Mouse (Mus musculus): ENCODE data around the gene Pou4f2. TPM values are rescaled to one million over a fixed set of nuclear protein-coding genes. Genes with fewer than 3 reads are reported as not detected.

Gene Pou4f2
- polyA plus RNA-seq, 2 experiments, result not detected

DNA sequence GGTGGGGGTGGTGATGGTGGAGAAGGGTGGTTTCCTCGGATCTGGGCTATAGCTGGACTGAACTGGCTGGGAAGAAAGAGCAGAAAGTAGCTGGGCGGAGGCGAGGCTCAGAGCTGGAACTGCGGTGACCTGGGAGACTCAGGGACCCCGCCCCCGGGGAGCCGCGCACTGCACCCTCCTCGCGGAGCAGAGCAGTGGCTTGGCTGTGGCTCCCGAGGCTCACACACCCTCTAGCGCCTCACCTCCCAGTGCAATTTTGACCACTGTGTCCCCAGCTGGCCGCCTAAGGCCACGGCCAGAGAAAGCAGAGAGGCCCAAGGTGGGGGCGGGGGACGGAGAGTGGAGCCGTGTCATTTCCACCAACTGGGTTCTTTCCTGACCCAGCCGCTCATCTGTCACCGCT, 16.3 kb downstream of the Pou4f2 start:
- Histone ChIP-seq H3K4me1 (replicated peaks; ENCODE audit: control insufficient read depth in 2 of 2, insufficient read depth in 2 of 2, low read length in 1 of 2) (no peaks in the 10 kb centered on the region), H3K4me2 (ENCODE audit: low read depth) (0 out of 2 replicates have a peak overlapping the region, but pooled peaks have one; percentile 15), H3K4me3 (ENCODE audit: insufficient read depth in 1 of 2, low read depth in 2 of 2, low read length in 2 of 2) (no peak overlapping the region), H3K27ac (no peak overlapping the region), H3K9ac (replicated peaks) (no peak overlapping the region), H3K36me3 (replicated peaks; ENCODE audit: control insufficient read depth, insufficient read depth, low read depth) (no peaks in the 10 kb centered on the region), H3K27me3 (ENCODE audit: control insufficient read depth, insufficient read depth, low read length) (peaks cover 14% of the 10 kb centered on the region), H3K9me3 (ENCODE audit: control insufficient read depth, low read length) (no peaks in the 10 kb centered on the region)
- DNase-seq (ENCODE audit: low read depth in 3 of 3, low spot score in 3 of 3) (no peak), ATAC-seq (ENCODE audit: insufficient read depth) (no peak)
- WGBS (ENCODE audit: insufficient replicate concordance), result 4% methylated on average over 19 of the region's 19 CpGs
- TF ChIP-seq CTCF (IDR thresholded peaks at IDR 0.05; ENCODE audit: low read depth) (no peak), EP300 (IDR thresholded peaks at IDR 0.05; ENCODE audit: low read depth) (no peak)

DNA sequence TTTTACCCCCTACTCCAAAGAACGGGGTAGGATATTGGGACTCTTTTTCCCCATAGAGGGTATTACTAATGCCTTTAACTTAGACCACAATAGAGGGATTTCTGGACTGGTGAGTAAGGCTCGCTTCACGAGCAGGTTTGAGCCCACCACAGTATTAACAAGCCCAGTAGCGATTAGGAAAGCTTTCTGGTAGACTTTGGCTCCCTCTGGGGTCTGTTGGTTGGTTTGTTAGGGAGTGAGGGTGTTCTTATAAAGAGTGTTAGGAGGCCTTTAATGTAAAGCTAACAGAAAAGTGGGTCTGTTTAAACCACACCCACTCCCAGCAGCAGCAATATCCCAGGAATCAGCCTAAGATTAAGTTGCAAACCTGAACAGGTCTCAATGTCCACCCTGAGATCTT, 17.2 kb downstream of the Pou4f2 start:
- WGBS (ENCODE audit: insufficient replicate concordance), result 14% methylated on average over 4 of the region's 4 CpGs
- Histone ChIP-seq H3K27me3 (ENCODE audit: control insufficient read depth, insufficient read depth, low read length) (peaks cover 14% of the 10 kb centered on the region), H3K36me3 (replicated peaks; ENCODE audit: control insufficient read depth, insufficient read depth, low read depth) (no peaks in the 10 kb centered on the region), H3K27ac (no peak overlapping the region), H3K9me3 (ENCODE audit: control insufficient read depth, low read length) (no peaks in the 10 kb centered on the region), H3K4me2 (ENCODE audit: low read depth) (no peak overlapping the region), H3K9ac (replicated peaks) (no peak overlapping the region), H3K4me1 (replicated peaks; ENCODE audit: control insufficient read depth in 2 of 2, insufficient read depth in 2 of 2, low read length in 1 of 2) (no peaks in the 10 kb centered on the region), H3K4me3 (ENCODE audit: insufficient read depth in 1 of 2, low read depth in 2 of 2, low read length in 2 of 2) (no peak overlapping the region)
- DNase-seq (ENCODE audit: low read depth in 3 of 3, low spot score in 3 of 3) (no peak), ATAC-seq (ENCODE audit: insufficient read depth) (no peak)
- TF ChIP-seq CTCF (IDR thresholded peaks at IDR 0.05; ENCODE audit: low read depth) (no peak), EP300 (IDR thresholded peaks at IDR 0.05; ENCODE audit: low read depth) (no peak)

DNA sequence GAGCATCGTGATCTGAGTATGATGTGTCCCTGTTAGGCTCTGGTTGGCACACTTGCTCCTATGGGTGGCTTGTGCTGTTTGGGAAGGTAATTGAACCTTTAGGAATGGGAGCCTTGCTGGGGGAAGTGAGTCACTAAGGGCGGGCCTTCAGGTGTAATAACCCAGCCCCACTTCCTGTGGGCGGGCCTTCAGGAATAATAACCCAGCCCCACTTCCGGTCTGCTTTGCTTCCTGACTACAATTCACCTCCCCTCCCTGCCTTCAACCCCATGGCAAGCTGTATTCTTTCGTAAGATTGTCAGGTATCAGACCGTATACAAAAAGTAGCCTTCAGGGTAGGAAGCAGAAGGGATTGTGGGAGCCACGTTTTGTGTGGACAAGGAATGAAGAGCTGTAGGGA, 45.7 kb downstream of the Pou4f2 start:
- 71% methylated on average over 7 of the region's 7 CpGs for WGBS (ENCODE audit: insufficient replicate concordance)

More for the DNA sequence above, 45.7 kb downstream of the Pou4f2 start:
- Histone ChIP-seq H3K4me1 (replicated peaks; ENCODE audit: control insufficient read depth in 2 of 2, insufficient read depth in 2 of 2, low read length in 1 of 2) (no peaks in the 10 kb centered on the region), H3K4me3 (ENCODE audit: insufficient read depth in 1 of 2, low read depth in 2 of 2, low read length in 2 of 2) (no peak overlapping the region), H3K4me2 (ENCODE audit: low read depth) (no peak overlapping the region), H3K9ac (replicated peaks) (no peak overlapping the region), H3K27ac (no peak overlapping the region), H3K9me3 (ENCODE audit: control insufficient read depth, low read length) (no peaks in the 10 kb centered on the region), H3K27me3 (ENCODE audit: control insufficient read depth, insufficient read depth, low read length) (no peaks in the 10 kb centered on the region), H3K36me3 (replicated peaks; ENCODE audit: control insufficient read depth, insufficient read depth, low read depth) (no peaks in the 10 kb centered on the region)
- no peak for DNase-seq (ENCODE audit: low read depth in 3 of 3, low spot score in 3 of 3)
- ATAC-seq (ENCODE audit: insufficient read depth), result no peak
- TF ChIP-seq CTCF (IDR thresholded peaks at IDR 0.05; ENCODE audit: low read depth) (no peak), EP300 (IDR thresholded peaks at IDR 0.05; ENCODE audit: low read depth) (no peak)

Other genes starting within 250 kb of the Pou4f2 start
- not detected in 2 replicates for gene Ttc29, start 223.3 kb downstream of the Pou4f2 start, polyA plus RNA-seq (2012; rRNA removed)
- not detected in 2 replicates for gene Ttc29, start 223.3 kb downstream of the Pou4f2 start, polyA plus RNA-seq (2014; fragmentation: Nextera tagmentation; extraction: Ambion mirVana)
- 44.4 and 68.2 TPM in 2 replicates for gene Rbmxl1, start 72.3 kb upstream of the Pou4f2 start, polyA plus RNA-seq (2012; rRNA removed)
- gene Rbmxl1, start 72.3 kb upstream of the Pou4f2 start, polyA plus RNA-seq (2014; fragmentation: Nextera tagmentation; extraction: Ambion mirVana), result 101 TPM in 2 replicates
- gene Slc10a7, start 72.7 kb upstream of the Pou4f2 start, polyA plus RNA-seq (2012; rRNA removed), result 3.3 and 4.4 TPM in 2 replicates
- 3.3 and 3.8 TPM in 2 replicates for gene Slc10a7, start 72.7 kb upstream of the Pou4f2 start, polyA plus RNA-seq (2014; fragmentation: Nextera tagmentation; extraction: Ambion mirVana)

All from liver, embryonic 14.5 days (tissue).